Mouse (Mus musculus) bone marrow, adult 2 months (tissue): ENCODE measurements around the gene Hist1h2ah. TPM values are rescaled to one million over a fixed set of nuclear protein-coding genes. Genes with fewer than 3 reads are reported as not detected.
A peak's percentile ranks its signal among the peaks of the same experiment; 100 is the strongest.
"Not testable (repeated sequence)": the region's sequence is repeated elsewhere in the genome, so short reads cannot be mapped to it uniquely, and the experiment has no call there.

ENCODE experiments used
- H3K27ac ChIP-seq: fragments of 200-500 bp; 2 replicates; pipeline ENCODE4 v1.5.1; 2012; ENCODE audit warnings: low read depth, mild to moderate bottlenecking, control low read depth, inconsistent platforms, low read length; ENCODE audit not compliant: control insufficient read depth, poor library complexity, insufficient read depth
- H3K4me1 ChIP-seq: fragments of 200-500 bp; 2 replicates; pipeline ENCODE4 v1.6.1; 2011; ENCODE audit warnings: low read length; ENCODE audit not compliant: control insufficient read depth, insufficient read depth
- H3K4me3 ChIP-seq: fragments of 200-500 bp; replicated peaks from 2 replicates; pipeline ENCODE3; 2011; ENCODE audit warnings: mild to moderate bottlenecking, low read depth, low read length, control low read depth; ENCODE audit not compliant: control insufficient read depth
- CTCF ChIP-seq: fragments of 200-500 bp; IDR thresholded peaks from 2 replicates; pipeline ENCODE4 v1.5.1; 2011; ENCODE audit warnings: low read length, control low read depth; ENCODE audit not compliant: control insufficient read depth, insufficient read depth
- POLR2A ChIP-seq: fragments of 200-500 bp; IDR thresholded peaks from 2 replicates; pipeline ENCODE4 v1.6.1; 2011; ENCODE audit warnings: low read depth, mild to moderate bottlenecking, control low read depth, low read length, borderline replicate concordance; ENCODE audit not compliant: control insufficient read depth
- WGBS: fragments of 180-500 bp; shearing (Covaris S2); methylation state at CpG from one replicate; pipeline ENCODE4 v1.1.7; 2018; 5-methylcytosine and 5-hydroxymethylcytosine counted together
- polyA plus RNA-seq: library from polyadenylated mRNA; stranded (reverse); fragments of >200 nt; gene quantifications from 2 replicates; pipeline ENCODE4 v1.2.4, GENCODE M21; 2011; ENCODE audit warnings: low replicate concordance; ENCODE audit not compliant: missing spikeins, insufficient read depth, insufficient read length

Hist1h2ah gene
- polyA plus RNA-seq, 1 experiment, result 40.4 TPM

- TF ChIP-seq CTCF (no peak), POLR2A (no peak)
- Histone ChIP-seq H3K4me3 (peak overlapping the region; percentile 56), H3K4me1 (peaks cover 1% of the 10 kb centered on the region; the same call in 1 of the 2 replicates), H3K27ac (no peak overlapping the region)
- under 1% methylated on average over 14 of the region's 14 CpGs for WGBS
These were observed 14.5 kb upstream of the Hist1h2ah start for GRCm38 (mm10) chr13:22049737-22050440.

DNA sequence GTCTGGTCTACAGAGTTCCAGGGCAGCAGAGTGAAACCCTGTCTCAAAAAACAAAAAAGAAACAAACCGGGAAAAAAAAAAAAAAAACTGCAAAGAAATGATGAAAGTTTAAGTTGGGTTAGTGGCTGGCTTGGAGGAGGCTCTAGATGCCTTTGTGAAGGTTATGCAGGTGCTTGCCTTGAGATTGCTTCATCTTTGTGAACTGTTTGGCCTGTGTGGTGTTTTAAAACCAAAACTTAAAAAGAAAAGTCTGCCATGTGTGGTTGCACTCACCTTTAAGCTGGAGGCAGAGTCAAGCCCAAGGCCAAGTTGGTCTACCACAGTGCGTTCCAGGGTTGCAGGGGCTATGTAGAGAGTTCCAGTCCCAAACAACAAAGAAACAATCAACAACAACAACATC lies 13.7 kb upstream of the Hist1h2ah start:
- H3K27ac ChIP-seq, result no peak overlapping the region
- H3K4me1 ChIP-seq, result peaks cover 1% of the 10 kb centered on the region; the same call in 1 of the 2 replicates
- 62% methylated on average over 2 of the region's 2 CpGs for WGBS
- TF ChIP-seq POLR2A, result no peak
- TF ChIP-seq CTCF, result no peak
- H3K4me3 ChIP-seq, result no peak overlapping the region

- Histone ChIP-seq H3K4me1 (no peaks in the 10 kb centered on the region; the same call in 1 of the 2 replicates), H3K27ac (no peak overlapping the region), H3K4me3 (no peak overlapping the region)
- TF ChIP-seq POLR2A (no peak), CTCF (no peak)
- WGBS, result 42% methylated on average over 2 of the region's 2 CpGs
These were observed 9.9 kb upstream of the Hist1h2ah start for GRCm38 (mm10) chr13:22045311-22045710.

GRCm38 (mm10) chr13:22044432-22045155 lies 9.2 kb upstream of the Hist1h2ah start:
- no peaks in the 10 kb centered on the region; the same call in 1 of the 2 replicates for H3K4me1 ChIP-seq
- WGBS, result 92% methylated on average over 6 of the region's 6 CpGs
- no peak overlapping the region for H3K4me3 ChIP-seq
- no peak overlapping the region for H3K27ac ChIP-seq
- no peak for TF ChIP-seq POLR2A
- no peak for TF ChIP-seq CTCF

- peak overlapping the region; percentile 90 for H3K27ac ChIP-seq
- no peaks in the 10 kb centered on the region for H3K4me1 ChIP-seq
- TF ChIP-seq POLR2A, result 0 out of 2 replicates have a peak, but pooled peaks have one; percentile 1
- TF ChIP-seq CTCF, result no peak
- WGBS, result under 1% methylated on average over 14 of the region's 14 CpGs
- peak overlapping the region; percentile 52 for H3K4me3 ChIP-seq
These were observed 8.4 kb upstream of the Hist1h2ah start for GRCm38 (mm10) chr13:22043503-22044431.

DNA sequence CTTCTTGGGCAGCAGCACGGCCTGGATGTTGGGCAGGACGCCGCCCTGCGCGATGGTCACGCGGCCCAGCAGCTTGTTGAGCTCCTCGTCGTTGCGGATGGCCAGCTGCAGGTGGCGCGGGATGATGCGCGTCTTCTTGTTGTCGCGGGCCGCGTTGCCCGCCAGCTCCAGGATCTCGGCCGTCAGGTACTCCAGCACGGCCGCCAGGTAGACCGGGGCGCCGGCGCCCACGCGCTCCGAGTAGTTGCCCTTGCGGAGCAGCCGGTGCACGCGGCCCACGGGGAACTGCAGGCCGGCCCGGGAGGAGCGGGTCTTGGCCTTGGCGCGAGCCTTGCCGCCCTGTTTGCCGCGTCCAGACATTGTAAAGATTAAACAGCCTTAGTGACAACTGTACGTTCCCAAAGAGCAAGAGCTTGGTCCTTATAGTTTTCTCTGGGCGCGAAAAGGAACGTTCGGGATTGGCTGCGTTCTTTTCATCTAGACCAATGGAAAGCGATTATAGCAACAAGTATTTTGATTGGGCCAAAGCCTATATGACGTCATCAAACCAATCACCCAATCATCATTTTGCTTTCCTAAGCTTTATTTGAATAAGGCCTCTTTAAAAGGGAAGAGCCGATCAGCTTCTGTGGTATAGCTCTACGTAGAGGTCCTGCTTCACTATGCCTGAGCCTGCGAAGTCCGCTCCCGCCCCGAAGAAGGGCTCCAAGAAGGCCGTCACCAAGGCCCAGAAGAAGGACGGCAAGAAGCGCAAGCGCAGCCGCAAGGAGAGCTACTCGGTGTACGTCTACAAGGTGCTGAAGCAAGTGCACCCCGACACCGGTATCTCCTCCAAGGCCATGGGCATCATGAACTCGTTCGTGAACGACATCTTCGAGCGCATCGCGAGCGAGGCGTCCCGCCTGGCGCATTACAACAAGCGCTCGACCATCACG lies 7.5 kb upstream of the Hist1h2ah start, which contains the start of the genes Hist1h2ag and Hist1h2bj:
Gene Hist1h2ag (minus strand): TSS at position 377 of the 935 bp plus-strand sequence.
Gene Hist1h2bj (plus strand): TSS at position 647 of the 935 bp plus-strand sequence.
- Histone ChIP-seq H3K27ac (peak within 1 kb of the TSS; percentile 99), H3K4me3 (peak within 1 kb of the TSS; percentile 61)
- not testable (repeated sequence) for H3K4me1 ChIP-seq
- under 1% methylated on average over 48 of the region's 80 CpGs for WGBS
- TF ChIP-seq POLR2A, result peak; percentile 98

DNA sequence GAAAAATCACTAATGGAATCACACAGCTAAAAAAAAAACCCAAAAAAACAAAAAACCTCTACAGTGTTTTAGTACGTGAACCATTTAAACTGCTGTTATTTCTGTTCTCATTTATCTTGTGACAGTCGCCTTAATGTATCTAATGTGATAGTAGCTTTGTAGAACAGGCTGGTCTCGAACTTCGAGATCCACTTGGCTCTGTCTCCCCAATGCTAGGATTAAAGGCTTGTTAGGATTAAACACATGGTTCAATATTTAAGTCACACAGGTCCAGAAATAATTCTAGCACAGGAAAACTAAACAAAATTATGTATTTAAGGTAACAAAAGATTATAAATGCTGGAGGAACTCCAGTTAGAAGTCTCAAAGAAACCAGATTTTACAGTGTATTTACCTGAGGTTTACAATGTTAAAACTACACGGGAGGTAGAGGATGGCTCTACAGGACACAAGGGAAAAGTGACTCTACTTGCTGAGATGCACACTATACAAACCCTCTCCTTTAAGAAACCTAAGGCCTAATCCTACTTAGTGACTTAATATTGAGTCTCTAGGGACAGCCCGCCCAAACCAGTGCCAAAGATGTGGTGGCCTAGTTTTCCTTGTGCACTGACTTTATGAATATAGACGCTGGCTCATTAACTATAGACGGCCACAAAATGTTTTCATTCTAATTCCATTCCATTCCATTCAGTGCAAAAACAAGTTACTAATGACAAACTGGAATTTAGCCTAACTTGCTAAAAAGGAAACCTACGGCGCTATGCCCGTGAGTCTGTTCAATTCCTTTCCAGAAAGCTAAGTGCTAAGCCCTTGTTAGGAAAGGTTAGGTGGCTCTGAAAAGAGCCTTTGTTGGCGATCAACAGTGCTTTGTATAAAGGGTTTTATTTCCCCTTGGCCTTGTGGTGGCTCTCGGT lies 6.5 kb upstream of the Hist1h2ah start:
- TF ChIP-seq CTCF (no peak), POLR2A (no peak)
- 7% methylated on average over 13 of the region's 13 CpGs for WGBS
- no peaks in the 10 kb centered on the region for H3K4me1 ChIP-seq
- H3K4me3 ChIP-seq, result peak overlapping the region; percentile 61
- H3K27ac ChIP-seq, result peak overlapping the region; percentile 99
